9 mouse cellular contexts compared by ENCODE assay signal in genomic region chr8:124290911-124291691, GRCm38 (mm10). TPM values are rescaled to one million over a fixed set of nuclear protein-coding genes. Genes with fewer than 3 reads are reported as not detected.
DNase-seq lines count a peak whose midpoint lies in the region; ATAC-seq and TF ChIP-seq lines count a peak whose summit lies in the region.
"Had no signal": no experiment of that assay in that cellular context is flagged by ENCODE, and none has a peak within 500 bp of the region (broad histone marks: within the 10 kb centered on the region; RNA-seq: fewer than 3 reads in every experiment).

No protein-coding gene starts in this region.

- DNase-seq in gastrocnemius, adult 18-20 months (ENCODE audit: low spot score): peak; percentile 44
- no peak for DNase-seq in gastrocnemius, postnatal 4 days (ENCODE audit: low spot score in 2 of 2)
- DNase-seq in midbrain, embryonic 10.5 days (ENCODE audit: low spot score): no peak
- no peak for DNase-seq in adrenal gland, postnatal 10 days
- no peak for DNase-seq in left cerebral cortex, adult 11 months (ENCODE audit: low spot score)

- H3K4me1 ChIP-seq in midbrain, embryonic 10.5 days: peaks cover 56% of the 10 kb centered on the region
- H3K4me1 ChIP-seq in midbrain, embryonic 13.5 days (replicated peaks): peaks cover 63% of the 10 kb centered on the region
- peaks cover 17% of the 10 kb centered on the region for H3K4me1 ChIP-seq in cortical plate, adult 2 months (ENCODE audit: control insufficient read depth, insufficient read depth, low read length)
- H3K4me1 ChIP-seq in small intestine, adult 2 months (ENCODE audit: control insufficient read depth, insufficient read depth, insufficient read length, low read length): peaks cover 5% of the 10 kb centered on the region; the same call in 1 of the 2 replicates

- H3K27ac ChIP-seq in midbrain, embryonic 10.5 days (replicated peaks): peak overlapping the region; percentile 49
- no peak overlapping the region for H3K27ac ChIP-seq in midbrain, embryonic 13.5 days
- H3K27ac ChIP-seq in cortical plate, adult 2 months (ENCODE audit: insufficient read depth, low read length): peak overlapping the region; percentile 24; the same call in 1 of the 2 replicates
- H3K27ac ChIP-seq in small intestine, adult 2 months (ENCODE audit: insufficient read depth, low read depth, low read length): no peak overlapping the region
- H3K27ac ChIP-seq: neural tube, embryonic 13.5 days had no signal

- no peak overlapping the region for H3K4me3 ChIP-seq in midbrain, embryonic 10.5 days
- H3K4me3 ChIP-seq in midbrain, embryonic 13.5 days (replicated peaks): no peak overlapping the region
- H3K4me3 ChIP-seq in cortical plate, adult 2 months (ENCODE audit: insufficient read depth, low read length): no peak overlapping the region
- no peak overlapping the region for H3K4me3 ChIP-seq in small intestine, adult 2 months (ENCODE audit: low read depth, low read length)
- H3K4me3 ChIP-seq: neural tube, embryonic 13.5 days had no signal

- 0 out of 2 replicates have a peak, but pooled peaks have one; percentile 26 for TF ChIP-seq CTCF in cortical plate, adult 2 months (IDR thresholded peaks at IDR 0.05; ENCODE audit: extremely low read depth, insufficient read depth, low read length)
- TF ChIP-seq CTCF in small intestine, adult 2 months (IDR thresholded peaks at IDR 0.05; ENCODE audit: extremely low read depth, insufficient read length, insufficient replicate concordance, low read depth, low read length): peak; percentile 28; the same call in 1 of the 2 replicates

- H3K9me3 ChIP-seq in midbrain, embryonic 10.5 days (replicated peaks): no peaks in the 10 kb centered on the region
- no peaks in the 10 kb centered on the region for H3K9me3 ChIP-seq in midbrain, embryonic 13.5 days
- H3K9me3 ChIP-seq: neural tube, embryonic 13.5 days had no signal

- peaks cover 14% of the 10 kb centered on the region for H3K36me3 ChIP-seq in midbrain, embryonic 10.5 days
- H3K36me3 ChIP-seq in midbrain, embryonic 13.5 days: peaks cover 4% of the 10 kb centered on the region; the same call in 1 of the 2 replicates
- H3K36me3 ChIP-seq in small intestine, adult 2 months (ENCODE audit: control insufficient read depth, insufficient read depth, low read length): no peaks in the 10 kb centered on the region; the same call in 1 of the 2 replicates

- no peaks in the 10 kb centered on the region for H3K27me3 ChIP-seq in midbrain, embryonic 10.5 days (ENCODE audit: low read depth, poor library complexity, severe bottlenecking)
- H3K27me3 ChIP-seq in midbrain, embryonic 13.5 days: no peaks in the 10 kb centered on the region
- no peaks in the 10 kb centered on the region for H3K27me3 ChIP-seq in small intestine, adult 2 months (ENCODE audit: control insufficient read depth, insufficient read depth, low read length)
- H3K27me3 ChIP-seq: neural tube, embryonic 13.5 days had no signal

- no peak overlapping the region for H3K4me2 ChIP-seq in midbrain, embryonic 13.5 days (replicated peaks)
- H3K4me2 ChIP-seq: neural tube, embryonic 13.5 days had no signal

- H3K9ac ChIP-seq in midbrain, embryonic 13.5 days (replicated peaks): no peak overlapping the region
- H3K9ac ChIP-seq: neural tube, embryonic 13.5 days had no signal

- 88% methylated on average over 9 of the region's 9 CpGs for WGBS in midbrain, embryonic 10.5 days
- 88% methylated on average over 9 of the region's 9 CpGs for WGBS in midbrain, embryonic 13.5 days
- WGBS in small intestine, adult 2 months: 82% methylated on average over 9 of the region's 9 CpGs

- no peak for TF ChIP-seq POLR2A in cortical plate, adult 2 months (IDR thresholded peaks at IDR 0.05; ENCODE audit: extremely low read depth, insufficient read depth, low read length)
- TF ChIP-seq POLR2A in small intestine, adult 2 months (IDR thresholded peaks at IDR 0.05; ENCODE audit: low read depth, low read length): no peak

- ATAC-seq in midbrain, embryonic 13.5 days: no peak

RNA-seq across cellular contexts. Expression of gene Galnt2, which starts 59.9 kb away (rescaled TPM):
- 10 to 100 TPM; 40.3 to 42.5 TPM for total RNA-seq in gastrocnemius, adult 18-20 months (2021)
- total RNA-seq in gastrocnemius, postnatal 4 days (2021): 10 to 100 TPM; 47.4 to 54.6 TPM
- polyA plus RNA-seq in midbrain, embryonic 10.5 days (2016; fragmentation: Nextera tagmentation; extraction: Ambion mirVana): 35.3 and 47.5 TPM in 2 replicates
- polyA plus RNA-seq in midbrain, embryonic 13.5 days (2015; fragmentation: Nextera tagmentation; extraction: Ambion mirVana): 47.2 and 53.5 TPM in 2 replicates
- polyA plus RNA-seq in cortical plate, adult 2 months (2012; rRNA removed): 24.3 and 25.3 TPM in 2 replicates
- 8.1 and 9.4 TPM in 2 replicates for polyA plus RNA-seq in small intestine, adult 2 months (2012; rRNA removed)
- total RNA-seq in adrenal gland, postnatal 10 days (2021): 10 to 100 TPM; 60.1 to 67.6 TPM

Comparison
In these comparisons a context has a peak if more than half of its experiments do, and no peak if none do; other contexts are left out.
1. H3K27ac ChIP-seq: peak in midbrain, embryonic 10.5 days (single experiment) and cortical plate, adult 2 months (single experiment); none in midbrain, embryonic 13.5 days (single experiment) and small intestine, adult 2 months (single experiment).